Mouse (Mus musculus) embryonic stem cell, embryonic (primary cell): ENCODE data around the gene Ky.

Source experiments
- CTCF ChIA-PET, 4 experiments: fragments of 300-600 bp in 2 of 4; fragments of 350-600 bp in 2 of 4; sonication (Branson Sonifier 250); formaldehyde crosslinking; loops; one replicate each; lab custom pipeline; 2022; ENCODE audit warnings: inconsistent platforms in 2 of 4; lab: Charles Lee
- POLR2A ChIA-PET, 4 experiments: fragments of 300-600 bp in 2 of 4; fragments of 350-600 bp in 2 of 4; sonication (Branson Sonifier 250); formaldehyde crosslinking; loops; one replicate each; lab custom pipeline; 2022; ENCODE audit warnings: antibody characterized with exemption in 4 of 4, inconsistent platforms in 1 of 4; lab: Charles Lee

The Ky gene

GRCm38 (mm10) chr9:102497833-102498430 is 7.6 kb upstream of the Ky start:
- ChIA-PET CTCF (interaction anchor here in 1 of 4 experiments (1.3 kb wide), 1 partner anchor 19 kb away, joined by 3 read pairs; no protein-coding TSS in a partner anchor), POLR2A (interaction anchor here in 1 of 4 experiments (1.5 to 1.6 kb wide), 2 partner anchors 12 to 31 kb away, joined by 3 read pairs; no protein-coding TSS in a partner anchor)

- ChIA-PET CTCF (interaction anchor here in 2 of 4 experiments (0.7 to 1.3 kb wide), 3 partner anchors 13 to 20 kb away, joined by 3 to 6 read pairs (median 3); no protein-coding TSS in a partner anchor), POLR2A (interaction anchor here in 1 of 4 experiments (1.5 to 1.6 kb wide), 2 partner anchors 11 to 30 kb away, joined by 3 read pairs; no protein-coding TSS in a partner anchor)
Observed at GRCm38 (mm10) chr9:102498701-102499100, 6.8 kb upstream of the Ky start.

- ChIA-PET POLR2A (interaction anchor here in 2 of 4 experiments (0.6 to 1.5 kb wide), 2 partner anchors 30 to 497 kb away, joined by 3 to 4 read pairs; no protein-coding TSS in a partner anchor), CTCF (interaction anchor here in 1 of 4 experiments (0.7 kb wide), 2 partner anchors 12 to 15 kb away, joined by 3 to 6 read pairs; no protein-coding TSS in a partner anchor)
Observed at GRCm38 (mm10) chr9:102499266-102499665, 6.3 kb upstream of the Ky start.

- CTCF ChIA-PET = no interaction called here
- POLR2A ChIA-PET = interaction anchor here in 1 of 4 experiments (0.6 to 1.2 kb wide), 2 partner anchors 49 to 498 kb away, joined by 3 to 4 read pairs; no protein-coding TSS in a partner anchor
Observed at GRCm38 (mm10) chr9:102499746-102500145, 5.8 kb upstream of the Ky start.

GRCm38 (mm10) chr9:102501113-102501512 is 4.4 kb upstream of the Ky start:
- CTCF ChIA-PET = interaction anchor here in 1 of 4 experiments (0.9 kb wide), 1 partner anchor 22 kb away, joined by 3 read pairs; no protein-coding TSS in a partner anchor
- POLR2A ChIA-PET = interaction anchor here in 1 of 4 experiments (0.6 to 1.2 kb wide), 2 partner anchors 50 to 996 kb away, joined by 3 to 4 read pairs; no protein-coding TSS in a partner anchor

GRCm38 (mm10) chr9:102502015-102502633 is 3.4 kb upstream of the Ky start:
- POLR2A ChIA-PET = no interaction called here

GRCm38 (mm10) chr9:102504716-102505378 is 703 bp upstream of the Ky start:
- POLR2A ChIA-PET = interaction anchor here in 1 of 4 experiments (0.6 kb wide), 1 partner anchor 298 kb away, joined by 4 read pairs; no protein-coding TSS in a partner anchor
- CTCF ChIA-PET = interaction anchor here in 1 of 4 experiments (1.4 kb wide), 1 partner anchor 12 kb away, joined by 4 read pairs; no protein-coding TSS in a partner anchor

More at GRCm38 (mm10) chr9:102502015-102502633, 3.4 kb upstream of the Ky start:
- CTCF ChIA-PET = no interaction called here

GRCm38 (mm10) chr9:102508315-102508714 is 2.8 kb downstream of the Ky start:
- ChIA-PET CTCF (no interaction called here), POLR2A (interaction anchor here in 2 of 4 experiments (0.7 kb wide), 2 partner anchors 26 to 35 kb away, joined by 3 read pairs; no protein-coding TSS in a partner anchor)

GRCm38 (mm10) chr9:102511423-102511822 is 5.9 kb downstream of the Ky start:
- POLR2A ChIA-PET = interaction anchor here in 2 of 4 experiments (0.6 to 0.7 kb wide), 2 partner anchors 15 to 1055 kb away, joined by 3 read pairs; no protein-coding TSS in a partner anchor
- CTCF ChIA-PET = interaction anchor here in 3 of 4 experiments (0.5 to 1.3 kb wide), 3 partner anchors 12 to 33 kb away, joined by 3 to 6 read pairs (median 4); no protein-coding TSS in a partner anchor

GRCm38 (mm10) chr9:102513578-102513977 is 8.0 kb downstream of the Ky start:
- CTCF ChIA-PET = interaction anchor here in 1 of 4 experiments (0.6 kb wide), 1 partner anchor 106 kb away, joined by 4 read pairs; no protein-coding TSS in a partner anchor
- POLR2A ChIA-PET = interaction anchor here in 1 of 4 experiments (1.3 kb wide), 1 partner anchor 14 kb away, joined by 3 read pairs; no protein-coding TSS in a partner anchor

GRCm38 (mm10) chr9:102518443-102518842 is 12.9 kb downstream of the Ky start:
- ChIA-PET POLR2A (interaction anchor here in 1 of 4 experiments (0.6 kb wide), 1 partner anchor 21 kb away, joined by 3 read pairs; no protein-coding TSS in a partner anchor), CTCF (no interaction called here)

GRCm38 (mm10) chr9:102521396-102521795 is 15.8 kb downstream of the Ky start:
- CTCF ChIA-PET = interaction anchor here in 1 of 4 experiments (1.6 kb wide), 1 partner anchor 24 kb away, joined by 3 read pairs; no protein-coding TSS in a partner anchor
- POLR2A ChIA-PET = interaction anchor here in 1 of 4 experiments (0.7 kb wide), 1 partner anchor 28 kb away, joined by 3 read pairs; no protein-coding TSS in a partner anchor

- ChIA-PET POLR2A (interaction anchor here in 2 of 4 experiments (0.6 to 1.5 kb wide), 6 partner anchors 14 to 187 kb away, joined by 3 to 4 read pairs (median 3); no protein-coding TSS in a partner anchor), CTCF (interaction anchor here in 2 of 4 experiments (1.0 to 1.4 kb wide), 3 partner anchors 17 to 114 kb away, joined by 4 read pairs; no protein-coding TSS in a partner anchor)
Observed at GRCm38 (mm10) chr9:102528106-102528505, 22.6 kb downstream of the Ky start.

- ChIA-PET CTCF (interaction anchor here in 2 of 4 experiments (1.0 to 1.4 kb wide), 4 partner anchors 16 to 115 kb away, joined by 4 read pairs; no protein-coding TSS in a partner anchor), POLR2A (interaction anchor here in 2 of 4 experiments (0.6 to 1.5 kb wide), 7 partner anchors 13 to 186 kb away, joined by 3 to 4 read pairs (median 3); no protein-coding TSS in a partner anchor)
Observed at GRCm38 (mm10) chr9:102528561-102528960, 23.0 kb downstream of the Ky start.

- ChIA-PET POLR2A (interaction anchor here in 2 of 4 experiments (1.0 to 1.5 kb wide), 4 partner anchors 13 to 96 kb away, joined by 3 to 4 read pairs (median 4); no protein-coding TSS in a partner anchor), CTCF (interaction anchor here in 2 of 4 experiments (1.0 to 1.4 kb wide), 2 partner anchors 16 to 115 kb away, joined by 4 read pairs; no protein-coding TSS in a partner anchor)
Observed at GRCm38 (mm10) chr9:102529008-102529407, 23.5 kb downstream of the Ky start.

- CTCF ChIA-PET = interaction anchor here in 2 of 4 experiments (1.1 to 1.6 kb wide), 2 partner anchors 14 to 128 kb away, joined by 3 to 4 read pairs; no protein-coding TSS in a partner anchor
- POLR2A ChIA-PET = interaction anchor here in 2 of 4 experiments (1.1 to 1.5 kb wide), 3 partner anchors 11 to 14 kb away, joined by 3 to 4 read pairs (median 3); no protein-coding TSS in a partner anchor
Observed at GRCm38 (mm10) chr9:102531051-102531892, 25.7 kb downstream of the Ky start.
